Mouse (Mus musculus): ENCODE measurements around the gene Hmgn3. TPM values are rescaled to one million over a fixed set of nuclear protein-coding genes. Genes with fewer than 3 reads are reported as not detected.

The Hmgn3 gene
- total and polyA plus RNA-seq, 3 experiments: not detected

DNA sequence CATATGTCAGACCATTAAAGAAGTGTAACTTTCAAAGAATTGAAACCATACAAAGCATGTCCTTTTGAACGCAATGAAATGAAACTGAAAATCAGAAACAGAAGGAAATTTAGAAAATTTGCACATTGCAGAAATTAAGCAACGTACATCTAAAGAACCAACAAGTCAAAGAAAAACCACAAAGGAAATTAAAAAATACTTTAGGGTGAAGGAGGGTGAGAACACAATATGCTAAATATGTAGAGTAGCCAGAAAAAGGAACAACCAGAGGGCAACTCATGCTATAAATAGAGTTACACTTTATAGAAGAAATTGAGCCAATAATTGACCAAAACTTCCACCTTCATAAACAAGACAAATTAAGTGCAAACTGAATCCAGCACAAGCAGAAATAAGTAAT lies 41.3 kb upstream of the Hmgn3 start:
- no peaks in the 10 kb centered on the region for H3K27me3 ChIP-seq (ENCODE audit: control insufficient read depth in 1 of 2, insufficient read depth in 2 of 2, low read length in 2 of 2)
- H3K79me2 ChIP-seq (ENCODE audit: control insufficient read depth, insufficient read depth, low read length, poor library complexity): no peaks in the 10 kb centered on the region
- H3K36me3 ChIP-seq (ENCODE audit: control insufficient read depth in 1 of 2, insufficient read depth in 2 of 2, low read length in 2 of 2): no peaks in the 10 kb centered on the region
- H3K27ac ChIP-seq (ENCODE audit: control insufficient read depth, low read depth, low read length): no peak overlapping the region
- DNase-seq (ENCODE audit: low read depth, low spot score): no peak
- no peak overlapping the region for H3K4me3 ChIP-seq (ENCODE audit: control insufficient read depth in 1 of 2, insufficient read depth in 1 of 2, low read depth in 2 of 2, low read length in 2 of 2)
- no peak overlapping the region for H3K9ac ChIP-seq (ENCODE audit: control insufficient read depth, low read depth, low read length, poor library complexity, severe bottlenecking)
- H3K4me1 ChIP-seq (ENCODE audit: control insufficient read depth in 1 of 2, insufficient read depth in 2 of 2, low read length in 2 of 2): no peaks in the 10 kb centered on the region
- TF ChIP-seq HCFC1 (IDR thresholded peaks at IDR 0.05; ENCODE audit: low read depth, low read length): no peak
- no peaks in the 10 kb centered on the region for H3K9me3 ChIP-seq (replicated peaks; ENCODE audit: insufficient read depth, low read length)

DNA sequence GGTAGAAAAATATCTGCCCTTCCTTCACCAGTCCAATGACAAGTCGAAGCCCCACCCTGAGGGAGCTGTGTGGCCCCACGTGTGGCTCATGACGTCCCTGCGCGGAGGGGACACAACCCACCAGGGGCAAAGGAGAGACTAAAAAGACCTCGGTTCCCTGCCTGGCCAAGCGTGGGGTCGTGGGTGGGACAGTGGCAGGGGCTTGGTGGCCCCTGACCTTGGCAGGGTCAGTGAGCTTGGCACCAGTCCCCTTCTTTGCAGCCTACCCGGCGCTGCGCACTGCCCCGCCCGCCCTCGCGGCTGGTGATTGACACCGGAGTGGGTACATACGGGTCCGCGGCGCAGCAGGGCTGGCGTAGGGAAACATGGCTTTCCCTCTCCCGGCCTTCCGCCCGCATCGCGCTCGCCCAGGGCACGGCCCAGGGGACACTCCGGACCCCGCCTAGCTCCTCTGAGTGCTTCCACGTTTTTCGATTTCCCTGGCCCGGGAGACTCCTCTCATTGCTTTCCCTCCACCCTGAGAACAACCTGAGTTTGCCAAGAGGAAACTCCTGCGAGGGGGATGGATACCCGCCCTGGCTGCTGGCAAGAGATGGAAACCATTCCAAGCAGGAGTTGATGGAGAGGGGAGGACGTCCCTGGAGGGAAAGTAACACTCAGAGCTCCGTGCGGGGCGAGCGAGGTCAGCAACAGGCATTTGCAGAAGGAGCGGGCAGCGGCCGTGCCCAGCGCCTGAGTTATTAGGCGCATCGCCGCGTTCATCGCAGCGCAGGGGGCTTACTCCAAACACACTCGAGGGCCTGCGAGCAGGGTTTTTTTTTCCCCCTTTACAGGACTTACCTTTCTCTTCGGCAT lies 667 bp downstream of the Hmgn3 start:
- Histone ChIP-seq H3K9me3 (replicated peaks; ENCODE audit: insufficient read depth, low read length) (no peaks in the 10 kb centered on the region), H3K9ac (ENCODE audit: control insufficient read depth, low read depth, low read length, poor library complexity, severe bottlenecking) (no peak overlapping the region), H3K27me3 (ENCODE audit: control insufficient read depth in 1 of 2, insufficient read depth in 2 of 2, low read length in 2 of 2) (no peaks in the 10 kb centered on the region), H3K27ac (ENCODE audit: control insufficient read depth, low read depth, low read length) (no peak overlapping the region), H3K4me3 (ENCODE audit: control insufficient read depth in 1 of 2, insufficient read depth in 1 of 2, low read depth in 2 of 2, low read length in 2 of 2) (no peak overlapping the region), H3K4me1 (ENCODE audit: control insufficient read depth in 1 of 2, insufficient read depth in 2 of 2, low read length in 2 of 2) (no peaks in the 10 kb centered on the region), H3K79me2 (ENCODE audit: control insufficient read depth, insufficient read depth, low read length, poor library complexity) (no peaks in the 10 kb centered on the region), H3K36me3 (ENCODE audit: control insufficient read depth in 1 of 2, insufficient read depth in 2 of 2, low read length in 2 of 2) (no peaks in the 10 kb centered on the region)
- no peak for DNase-seq (ENCODE audit: low read depth, low spot score)
- TF ChIP-seq NRF1 (IDR thresholded peaks at IDR 0.05; ENCODE audit: insufficient read depth, low read depth, low read length, poor library complexity, severe bottlenecking) (no peak), SIN3A (IDR thresholded peaks at IDR 0.05; ENCODE audit: low read length) (no peak), USF2 (IDR thresholded peaks at IDR 0.05; ENCODE audit: borderline replicate concordance in 1 of 2, insufficient read depth in 1 of 2, low read depth in 1 of 2, low read length in 2 of 2) (no peak), ELF1 (IDR thresholded peaks at IDR 0.05; ENCODE audit: low read depth, low read length) (no peak), POLR2AphosphoS2 (IDR thresholded peaks at IDR 0.05; ENCODE audit: low read length) (no peak), MAFK (IDR thresholded peaks at IDR 0.05; ENCODE audit: borderline replicate concordance, low read depth, low read length) (no peak), JUND (IDR thresholded peaks at IDR 0.05; ENCODE audit: low read depth, low read length) (no peak)

DNA sequence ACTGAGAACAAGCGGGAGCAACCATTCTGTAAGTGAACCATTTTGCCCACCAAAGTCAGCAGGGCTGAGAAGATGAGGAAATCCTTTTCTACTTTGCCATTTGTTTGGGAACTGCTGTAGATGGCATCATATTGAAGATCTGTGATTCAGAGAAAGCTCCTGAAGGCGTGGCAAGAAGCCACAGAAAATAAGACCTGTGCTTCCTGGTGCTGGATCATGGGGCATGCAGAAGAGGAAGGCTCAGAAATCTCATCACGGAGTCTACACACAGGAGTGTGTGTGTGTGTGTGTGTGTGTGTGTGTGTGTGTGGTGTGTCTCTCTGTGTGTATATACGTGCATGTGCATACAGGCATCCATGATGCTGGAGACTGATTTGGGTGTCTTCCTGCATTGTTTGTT lies 16.7 kb downstream of the Hmgn3 start:
- no peak overlapping the region for H3K4me3 ChIP-seq (ENCODE audit: control insufficient read depth in 1 of 2, insufficient read depth in 1 of 2, low read depth in 2 of 2, low read length in 2 of 2)
- TF ChIP-seq NRF1 (IDR thresholded peaks at IDR 0.05; ENCODE audit: insufficient read depth, low read depth, low read length, poor library complexity, severe bottlenecking) (no peak), JUND (IDR thresholded peaks at IDR 0.05; ENCODE audit: low read depth, low read length) (no peak), ELF1 (IDR thresholded peaks at IDR 0.05; ENCODE audit: low read depth, low read length) (no peak), E2F4 (IDR thresholded peaks at IDR 0.05; ENCODE audit: borderline replicate concordance, low read depth, low read length) (no peak), KAT2A (conservative IDR thresholded peaks at IDR 0.05; ENCODE audit: low read depth, low read length) (no peak), GABPA (IDR thresholded peaks at IDR 0.05; ENCODE audit: low read depth, low read length) (no peak)

More for the DNA sequence above, 16.7 kb downstream of the Hmgn3 start:
- H3K36me3 ChIP-seq (ENCODE audit: control insufficient read depth in 1 of 2, insufficient read depth in 2 of 2, low read length in 2 of 2): no peaks in the 10 kb centered on the region
- H3K4me1 ChIP-seq (ENCODE audit: control insufficient read depth in 1 of 2, insufficient read depth in 2 of 2, low read length in 2 of 2): no peaks in the 10 kb centered on the region
- H3K9ac ChIP-seq (ENCODE audit: control insufficient read depth, low read depth, low read length, poor library complexity, severe bottlenecking): no peak overlapping the region
- DNase-seq (ENCODE audit: low read depth, low spot score): no peak
- H3K79me2 ChIP-seq (ENCODE audit: control insufficient read depth, insufficient read depth, low read length, poor library complexity): no peaks in the 10 kb centered on the region
- H3K27me3 ChIP-seq (ENCODE audit: control insufficient read depth in 1 of 2, insufficient read depth in 2 of 2, low read length in 2 of 2): no peaks in the 10 kb centered on the region; a peak in 1 of 4 replicates
- no peaks in the 10 kb centered on the region for H3K9me3 ChIP-seq (replicated peaks; ENCODE audit: insufficient read depth, low read length)
- no peak overlapping the region for H3K27ac ChIP-seq (ENCODE audit: control insufficient read depth, low read depth, low read length)

Data from MEL (cell line).